Mouse (Mus musculus): Measurements from ENCODE around the gene Utrn.

DNA sequence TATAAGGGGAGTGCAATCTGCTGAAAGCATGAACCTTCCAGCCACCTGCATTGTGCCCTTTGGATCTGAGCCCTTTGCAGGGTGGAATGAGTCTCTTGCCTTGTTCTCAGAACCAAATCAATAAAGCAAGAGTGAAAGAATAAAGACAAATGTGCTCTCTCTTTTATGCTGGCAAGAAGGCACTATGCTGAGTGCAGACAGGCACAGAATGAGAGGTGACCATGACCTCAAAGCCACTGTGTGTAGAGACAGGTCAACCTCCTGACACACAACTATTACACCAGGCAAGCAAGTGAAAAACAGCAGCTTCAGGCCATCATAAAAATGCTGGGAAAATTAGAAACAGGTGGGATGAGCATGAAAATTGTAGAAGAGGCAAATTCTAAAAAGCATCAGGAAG lies 408.2 kb downstream of the Utrn start:
- TF ChIP-seq CTCF (IDR thresholded peaks at IDR 0.05; ENCODE audit: extremely low read depth, insufficient read depth, low read length) (no peak), POLR2A (IDR thresholded peaks at IDR 0.05; ENCODE audit: extremely low read depth, insufficient read depth, low read length) (no peak)

Measured in cortical plate, adult 2 months (tissue).